Mouse (Mus musculus): ENCODE results near the gene Dzip1l. TPM values are rescaled to one million over a fixed set of nuclear protein-coding genes. Genes with fewer than 3 reads are reported as not detected.

Gene Dzip1l
- polyA plus RNA-seq, 1 experiment = 8.2 TPM

DNA sequence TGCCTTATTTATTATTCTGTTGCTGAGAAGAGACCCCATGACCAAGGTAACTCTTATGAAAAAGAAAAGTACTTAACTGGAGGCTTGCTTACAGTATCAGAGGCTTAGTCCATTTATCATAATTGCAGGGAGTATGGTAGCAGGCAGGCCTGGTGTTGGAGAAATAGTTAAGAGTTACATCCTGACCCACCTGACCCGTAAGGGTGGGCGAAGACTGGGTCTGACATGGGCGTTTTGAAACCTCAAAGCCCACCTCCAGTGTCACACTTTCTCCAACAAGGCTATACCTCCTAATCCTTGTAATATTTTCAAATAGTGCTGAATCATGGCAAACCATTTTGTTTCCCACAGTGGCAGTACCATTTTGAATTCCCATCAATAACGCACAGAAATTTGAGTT lies 715 bp upstream of the Dzip1l start:
- DNase-seq (ENCODE audit: low read depth) = no peak
- TF ChIP-seq CTCF (IDR thresholded peaks at IDR 0.05; ENCODE audit: borderline replicate concordance, extremely low read depth, insufficient read depth, insufficient read length) (no peak), POLR2A (IDR thresholded peaks at IDR 0.05; ENCODE audit: borderline replicate concordance, extremely low read depth, insufficient read depth, insufficient read length, poor library complexity, severe bottlenecking) (no peak)

DNA sequence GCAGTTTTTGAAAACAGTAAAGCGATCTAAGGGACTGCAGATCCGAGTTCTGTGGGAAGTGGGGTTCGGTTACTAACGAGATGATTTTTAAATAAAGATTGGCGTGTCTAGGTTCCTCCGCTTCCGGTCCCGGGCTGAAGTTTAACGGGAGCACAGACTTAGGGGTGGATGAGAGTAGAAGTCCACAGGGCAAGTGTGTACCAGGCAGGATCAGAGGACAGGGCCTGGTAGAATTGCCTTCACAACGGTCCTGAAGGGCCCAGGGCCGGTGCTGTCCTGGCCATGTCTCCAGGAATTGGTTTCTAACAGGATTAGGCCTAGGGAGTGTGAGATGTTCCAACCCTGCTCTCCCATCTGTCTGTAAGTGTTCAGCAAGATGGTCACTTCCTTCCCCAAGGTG lies 775 bp downstream of the Dzip1l start:
- no peak for TF ChIP-seq CTCF (IDR thresholded peaks at IDR 0.05; ENCODE audit: borderline replicate concordance, extremely low read depth, insufficient read depth, insufficient read length)
- no peak for TF ChIP-seq POLR2A (IDR thresholded peaks at IDR 0.05; ENCODE audit: borderline replicate concordance, extremely low read depth, insufficient read depth, insufficient read length, poor library complexity, severe bottlenecking)
- DNase-seq (ENCODE audit: low read depth) = peak; percentile 47

DNA sequence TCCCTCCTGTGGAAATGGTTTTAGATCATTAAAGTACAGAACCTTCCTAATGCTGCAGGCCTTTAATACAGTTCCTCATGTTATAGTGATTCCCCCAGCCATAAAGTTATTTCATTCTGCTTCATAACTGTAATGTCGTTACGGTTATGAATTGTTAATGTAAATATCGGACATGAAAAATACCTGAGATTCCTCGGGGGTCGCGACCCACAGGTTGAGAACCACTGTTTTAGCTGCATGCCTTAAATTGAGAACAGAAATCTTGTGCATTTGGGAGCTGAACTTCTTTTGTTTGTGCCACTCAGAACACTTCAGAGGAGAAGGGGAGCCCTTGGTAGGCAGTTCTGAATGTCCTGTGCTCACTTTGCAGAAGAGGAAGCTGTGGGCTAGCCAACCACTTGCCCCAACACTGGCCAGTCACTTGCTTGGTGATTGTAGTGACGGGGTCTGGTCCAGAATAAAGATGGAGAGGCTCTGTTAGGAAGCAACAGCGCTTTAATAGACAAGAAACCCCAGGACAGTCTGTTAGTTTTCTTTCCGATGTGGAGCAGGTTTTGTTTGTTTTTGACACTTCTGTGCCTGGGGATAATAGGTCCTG lies 1.3 kb downstream of the Dzip1l start:
- DNase-seq (ENCODE audit: low read depth) = peak; percentile 22
- TF ChIP-seq CTCF (IDR thresholded peaks at IDR 0.05; ENCODE audit: borderline replicate concordance, extremely low read depth, insufficient read depth, insufficient read length) (no peak), POLR2A (IDR thresholded peaks at IDR 0.05; ENCODE audit: borderline replicate concordance, extremely low read depth, insufficient read depth, insufficient read length, poor library complexity, severe bottlenecking) (no peak)

DNA sequence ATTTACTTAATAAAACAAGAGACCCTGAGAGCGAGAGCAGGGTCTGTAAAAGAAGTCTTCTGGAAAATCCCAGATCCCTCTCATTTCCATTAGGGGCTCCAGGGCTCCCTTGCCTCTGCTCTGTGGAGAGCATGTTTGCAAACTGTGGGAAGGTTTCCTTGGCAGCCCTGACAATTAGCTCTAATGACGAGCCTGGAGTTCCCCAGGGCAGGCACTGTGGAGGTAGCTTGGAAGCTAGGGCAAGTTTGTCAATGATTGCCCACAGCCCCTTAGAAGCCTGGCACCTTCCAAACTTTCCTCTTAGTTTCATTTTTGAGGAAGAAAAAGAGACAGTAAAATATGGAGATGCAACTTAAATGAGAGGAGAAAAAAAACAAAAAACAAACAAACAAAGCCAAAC lies 2.5 kb downstream of the Dzip1l start:
- TF ChIP-seq POLR2A (IDR thresholded peaks at IDR 0.05; ENCODE audit: borderline replicate concordance, extremely low read depth, insufficient read depth, insufficient read length, poor library complexity, severe bottlenecking) = no peak
- TF ChIP-seq CTCF (IDR thresholded peaks at IDR 0.05; ENCODE audit: borderline replicate concordance, extremely low read depth, insufficient read depth, insufficient read length) = no peak
- peak; percentile 83 for DNase-seq (ENCODE audit: low read depth)

DNA sequence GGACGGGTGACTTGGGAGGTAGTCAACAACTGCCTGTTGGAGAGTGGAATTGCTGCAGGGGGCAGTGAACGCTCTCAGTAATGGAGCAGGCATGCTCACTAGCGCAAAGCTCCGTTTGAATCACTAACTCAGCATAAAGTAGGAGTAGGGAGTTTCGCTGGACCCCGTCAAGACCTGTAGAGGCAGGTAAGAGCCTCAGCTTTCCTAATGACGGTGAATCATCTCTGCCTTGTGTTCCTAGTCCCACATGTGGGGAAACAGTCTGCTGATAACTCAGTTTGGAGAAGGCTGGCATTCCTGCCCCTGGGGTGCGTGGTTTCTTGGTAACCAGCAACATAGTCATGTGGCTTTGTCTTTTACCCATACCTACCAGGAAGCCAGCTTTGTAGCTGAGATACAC lies 3.0 kb downstream of the Dzip1l start:
- TF ChIP-seq POLR2A (IDR thresholded peaks at IDR 0.05; ENCODE audit: borderline replicate concordance, extremely low read depth, insufficient read depth, insufficient read length, poor library complexity, severe bottlenecking) = no peak
- TF ChIP-seq CTCF (IDR thresholded peaks at IDR 0.05; ENCODE audit: borderline replicate concordance, extremely low read depth, insufficient read depth, insufficient read length) = no peak
- DNase-seq (ENCODE audit: low read depth) = peak; percentile 41

DNA sequence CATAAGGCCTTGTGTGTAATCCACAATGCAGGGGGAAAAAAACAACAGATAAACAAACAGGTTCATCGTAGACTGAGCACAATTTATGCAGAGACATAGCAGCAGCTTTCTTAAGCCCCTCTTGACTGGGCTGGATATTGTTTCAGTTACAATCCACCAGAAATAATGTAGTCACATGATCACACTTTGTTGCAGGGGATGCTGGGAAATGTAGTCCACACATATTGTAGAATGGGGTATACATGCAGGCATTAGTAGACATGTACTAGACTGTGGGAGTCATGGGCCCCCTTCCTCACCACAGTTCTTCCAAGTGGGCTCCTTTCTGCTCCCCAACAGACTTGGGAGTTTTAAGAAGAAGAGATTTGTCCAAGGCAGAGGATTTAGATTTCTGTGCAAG lies 7.5 kb downstream of the Dzip1l start:
- peak; percentile 63 for DNase-seq (ENCODE audit: low read depth)
- TF ChIP-seq CTCF (IDR thresholded peaks at IDR 0.05; ENCODE audit: borderline replicate concordance, extremely low read depth, insufficient read depth, insufficient read length) = no peak
- TF ChIP-seq POLR2A (IDR thresholded peaks at IDR 0.05; ENCODE audit: borderline replicate concordance, extremely low read depth, insufficient read depth, insufficient read length, poor library complexity, severe bottlenecking) = no peak

DNA sequence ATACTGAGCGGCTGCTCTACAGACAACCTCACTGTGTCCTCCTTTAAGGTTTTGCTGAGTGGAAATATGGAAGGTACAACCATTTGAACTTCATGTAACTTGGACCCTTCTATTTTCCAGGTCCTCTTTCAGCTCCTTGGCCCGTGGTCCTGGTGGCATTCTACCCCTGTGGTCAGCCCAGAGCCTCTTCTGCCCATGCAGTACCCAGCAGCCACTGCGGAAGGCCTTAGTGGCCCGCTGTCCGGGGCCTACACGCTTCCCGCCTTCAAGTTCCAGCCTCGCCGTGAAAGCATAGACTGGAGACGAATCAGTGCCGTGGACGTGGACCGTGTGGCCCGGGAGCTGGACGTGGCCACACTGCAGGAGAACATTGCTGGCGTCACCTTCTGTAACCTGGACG lies 7.9 kb downstream of the Dzip1l start:
- no peak for DNase-seq (ENCODE audit: low read depth)
- TF ChIP-seq CTCF (IDR thresholded peaks at IDR 0.05; ENCODE audit: borderline replicate concordance, extremely low read depth, insufficient read depth, insufficient read length) (no peak), POLR2A (IDR thresholded peaks at IDR 0.05; ENCODE audit: borderline replicate concordance, extremely low read depth, insufficient read depth, insufficient read length, poor library complexity, severe bottlenecking) (no peak)

DNA sequence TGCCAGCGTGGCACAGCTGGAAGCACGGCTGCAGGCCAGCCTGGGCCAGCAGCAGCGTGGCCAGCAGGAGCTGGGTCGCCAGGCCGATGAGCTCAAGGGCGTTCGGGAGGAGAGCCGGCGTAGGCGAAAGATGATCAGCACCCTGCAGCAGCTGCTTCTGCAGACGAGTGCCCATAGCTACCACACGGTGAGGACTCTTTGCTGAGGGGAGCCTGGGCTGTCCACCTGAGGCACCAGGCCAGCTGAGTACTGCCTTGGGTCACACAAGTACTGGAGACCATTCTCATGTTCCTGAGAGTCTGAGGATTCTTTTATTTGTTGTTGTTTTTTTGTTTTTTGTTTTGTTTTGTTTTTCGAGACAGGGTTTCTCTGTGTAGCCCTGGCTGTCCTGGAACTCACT lies 8.4 kb downstream of the Dzip1l start:
- no peak for DNase-seq (ENCODE audit: low read depth)
- TF ChIP-seq CTCF (IDR thresholded peaks at IDR 0.05; ENCODE audit: borderline replicate concordance, extremely low read depth, insufficient read depth, insufficient read length) = no peak
- TF ChIP-seq POLR2A (IDR thresholded peaks at IDR 0.05; ENCODE audit: borderline replicate concordance, extremely low read depth, insufficient read depth, insufficient read length, poor library complexity, severe bottlenecking) = no peak

DNA sequence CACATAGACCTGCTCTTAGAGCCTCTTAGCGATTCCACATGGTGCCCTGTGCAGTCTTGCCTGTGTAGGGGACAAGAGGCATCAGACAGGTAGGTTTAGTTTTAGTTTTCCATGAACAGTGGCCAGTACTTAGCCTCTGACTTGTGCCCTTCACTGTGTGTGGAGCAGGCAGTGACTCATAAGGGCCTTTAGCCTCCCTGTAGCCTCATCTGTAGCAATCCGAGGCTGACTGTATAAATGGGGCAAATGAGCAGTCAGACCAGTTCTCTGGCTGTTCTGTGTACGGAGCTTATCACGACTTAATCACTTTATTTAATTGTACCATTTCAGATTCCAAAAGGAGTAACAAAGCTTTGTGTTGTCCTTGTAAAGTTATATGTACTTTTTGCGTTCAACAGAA lies 10.7 kb downstream of the Dzip1l start:
- TF ChIP-seq CTCF (IDR thresholded peaks at IDR 0.05; ENCODE audit: borderline replicate concordance, extremely low read depth, insufficient read depth, insufficient read length) = no peak
- DNase-seq (ENCODE audit: low read depth) = no peak

DNA sequence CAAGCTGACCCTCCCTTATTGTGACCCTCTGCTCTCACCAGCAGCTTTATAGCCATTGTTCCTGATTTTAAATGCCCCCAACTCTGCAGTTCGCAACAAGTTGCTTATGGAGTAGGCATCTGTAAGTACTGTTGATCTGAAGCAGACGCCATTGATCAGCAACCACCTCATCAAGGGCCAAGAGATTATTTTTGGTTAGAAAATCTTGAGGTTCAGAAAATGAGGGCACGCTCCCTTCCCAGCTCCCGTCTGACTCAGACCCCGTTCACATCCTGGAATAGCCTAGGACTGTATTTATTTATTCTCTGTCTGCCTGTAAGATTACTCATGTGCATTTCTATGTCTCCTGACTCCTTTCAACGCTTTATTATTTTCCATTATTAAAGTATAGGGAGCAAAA lies 16.1 kb downstream of the Dzip1l start:
- no peak for TF ChIP-seq POLR2A (IDR thresholded peaks at IDR 0.05; ENCODE audit: borderline replicate concordance, extremely low read depth, insufficient read depth, insufficient read length, poor library complexity, severe bottlenecking)
- TF ChIP-seq CTCF (IDR thresholded peaks at IDR 0.05; ENCODE audit: borderline replicate concordance, extremely low read depth, insufficient read depth, insufficient read length) = no peak
- DNase-seq (ENCODE audit: low read depth) = no peak

DNA sequence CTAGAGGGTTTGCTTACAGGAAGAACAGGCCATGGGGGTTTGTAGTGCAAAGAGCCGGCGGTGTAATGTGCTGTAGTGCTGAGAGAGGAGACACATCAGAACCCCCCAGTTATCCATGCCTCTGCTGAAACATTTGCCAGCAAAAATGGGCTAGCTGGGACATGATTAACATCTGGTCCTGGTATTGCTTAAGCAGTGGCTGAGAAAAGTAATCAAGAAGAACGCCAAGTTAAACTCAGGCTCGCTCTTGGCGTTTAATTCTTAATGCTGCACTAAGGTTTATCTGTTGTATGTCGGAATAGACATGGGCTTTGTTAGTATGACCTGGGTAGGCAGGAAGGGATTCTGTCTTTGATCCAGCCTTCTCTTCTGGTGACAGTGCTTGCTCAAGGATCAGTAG lies 16.8 kb downstream of the Dzip1l start:
- DNase-seq (ENCODE audit: low read depth) = no peak
- TF ChIP-seq POLR2A (IDR thresholded peaks at IDR 0.05; ENCODE audit: borderline replicate concordance, extremely low read depth, insufficient read depth, insufficient read length, poor library complexity, severe bottlenecking) = no peak
- no peak for TF ChIP-seq CTCF (IDR thresholded peaks at IDR 0.05; ENCODE audit: borderline replicate concordance, extremely low read depth, insufficient read depth, insufficient read length)

DNA sequence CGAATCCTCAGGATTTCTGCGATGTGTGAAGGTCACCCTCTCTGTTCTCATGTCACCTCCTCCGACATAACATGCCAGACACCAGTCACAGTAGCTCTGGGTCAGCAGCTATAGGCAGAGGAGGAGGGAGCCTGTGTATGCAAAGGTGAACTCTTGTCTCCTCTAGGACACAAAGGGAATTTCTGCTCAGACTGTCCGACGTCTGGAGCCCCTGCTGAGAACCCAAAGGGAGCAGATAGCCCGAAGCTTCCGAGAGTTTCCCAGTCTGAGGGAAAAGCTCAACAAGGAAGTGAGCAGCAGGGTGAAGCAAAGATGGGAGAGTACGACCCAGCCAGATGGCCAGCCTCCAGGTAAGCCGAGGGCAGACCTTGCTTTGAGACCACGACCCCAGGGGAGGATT lies 31.5 kb downstream of the Dzip1l start:
- DNase-seq (ENCODE audit: low read depth) = no peak
- TF ChIP-seq POLR2A (IDR thresholded peaks at IDR 0.05; ENCODE audit: borderline replicate concordance, extremely low read depth, insufficient read depth, insufficient read length, poor library complexity, severe bottlenecking) (no peak), CTCF (IDR thresholded peaks at IDR 0.05; ENCODE audit: borderline replicate concordance, extremely low read depth, insufficient read depth, insufficient read length) (no peak)

Measured in brain, embryonic 14.5 days (tissue).